Mouse (Mus musculus) midbrain, embryonic 14.5 days (tissue): ENCODE results near the gene Gm5129. TPM values are rescaled to one million over a fixed set of nuclear protein-coding genes. Genes with fewer than 3 reads are reported as not detected.
"Not testable (repeated sequence)": the region's sequence is repeated elsewhere in the genome, so short reads cannot be mapped to it uniquely, and the experiment has no call there.

Experiments used
- ATAC-seq: fragments of 200-750 bp; cut with Nextera tagmentation; 2 replicates; pipeline ENCODE4 v1.8.0; 2017; ENCODE audit warnings: moderate number of reproducible peaks, moderate library complexity; ENCODE audit not compliant: low FRiP score, low TSS enrichment
- DNase-seq: peaks from one replicate; pipeline ENCODE4 v3.0.0-alpha.2; 2015
- H3K27ac ChIP-seq: fragments of 300-500 bp; sonication (generic); replicated peaks from 2 replicates; pipeline ENCODE4 v1.5.1; 2014; ENCODE audit warnings: mild to moderate bottlenecking, low read depth, low read length, moderate library complexity
- H3K27me3 ChIP-seq: fragments of 300-500 bp; sonication (generic); 2 replicates; pipeline ENCODE4 v1.6.1; 2014; ENCODE audit warnings: low read length, control low read depth, mixed read lengths; ENCODE audit not compliant: control insufficient read depth, insufficient read depth
- H3K36me3 ChIP-seq: fragments of 300-500 bp; sonication (generic); 2 replicates; pipeline ENCODE4 v1.6.1; 2014; ENCODE audit warnings: low read length, control low read depth; ENCODE audit not compliant: control insufficient read depth, insufficient read depth
- H3K4me1 ChIP-seq: fragments of 300-500 bp; sonication (generic); 2 replicates; pipeline ENCODE4 v1.6.1; 2014; ENCODE audit warnings: mild to moderate bottlenecking, antibody characterized with exemption, low read length, control low read depth; ENCODE audit not compliant: control insufficient read depth, insufficient read depth
- H3K4me2 ChIP-seq: fragments of 300-500 bp; sonication (generic); 2 replicates; pipeline ENCODE4 v1.6.1; 2014; ENCODE audit warnings: mild to moderate bottlenecking, low read length, moderate library complexity
- H3K4me3 ChIP-seq: fragments of 300-500 bp; sonication (generic); replicated peaks from 2 replicates; pipeline ENCODE4 v1.5.1; 2014; ENCODE audit warnings: low read depth, low read length
- H3K9ac ChIP-seq: fragments of 300-500 bp; sonication (generic); replicated peaks from 2 replicates; pipeline ENCODE4 v1.6.1; 2014; ENCODE audit warnings: mild to moderate bottlenecking, low read length, moderate library complexity
- H3K9me3 ChIP-seq: fragments of 300-500 bp; sonication (generic); 2 replicates; pipeline ENCODE4 v1.6.1; 2016; ENCODE audit warnings: low read length, control low read depth, mixed read lengths; ENCODE audit not compliant: control insufficient read depth
- WGBS: fragments of 180-500 bp; shearing (Covaris S2); extraction: QIAGEN DNeasy Blood & Tissue Kit; methylation state at CpG from one replicate; pipeline ENCODE4 v1.1.7; 2014; 5-methylcytosine and 5-hydroxymethylcytosine counted together
- polyA plus RNA-seq: library from polyadenylated mRNA; unstranded; fragments of >200 nt; fragmentation: Nextera tagmentation; extraction: Ambion mirVana; gene quantifications from 2 replicates; pipeline ENCODE4 v1.2.1, GENCODE M21; 2014

Gene Gm5129
- polyA plus RNA-seq, 1 experiment from 2014 or later, result not detected

DNA sequence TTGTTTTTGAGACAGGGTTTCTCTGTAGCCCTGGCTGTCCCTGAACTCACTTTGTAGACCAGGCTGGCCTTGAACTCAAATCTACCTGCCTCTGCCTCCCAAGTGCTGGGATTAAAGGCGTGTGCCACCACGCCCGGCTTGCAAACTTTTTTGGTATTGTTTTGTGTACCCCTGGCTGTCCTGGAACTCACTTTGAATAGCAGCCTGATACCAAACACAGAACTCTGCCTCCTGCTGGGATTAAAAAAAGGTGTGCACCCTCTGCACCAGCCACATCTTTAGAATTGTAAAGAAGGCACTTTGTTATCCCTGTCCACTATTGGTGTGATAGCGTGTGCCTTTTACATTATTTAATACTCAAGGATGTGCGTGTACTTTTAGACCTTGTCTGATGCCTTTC is 1.7 kb upstream of the Gm5129 start:
- ATAC-seq, result no peak
- WGBS, result 93% methylated on average over 5 of the region's 5 CpGs

DNA sequence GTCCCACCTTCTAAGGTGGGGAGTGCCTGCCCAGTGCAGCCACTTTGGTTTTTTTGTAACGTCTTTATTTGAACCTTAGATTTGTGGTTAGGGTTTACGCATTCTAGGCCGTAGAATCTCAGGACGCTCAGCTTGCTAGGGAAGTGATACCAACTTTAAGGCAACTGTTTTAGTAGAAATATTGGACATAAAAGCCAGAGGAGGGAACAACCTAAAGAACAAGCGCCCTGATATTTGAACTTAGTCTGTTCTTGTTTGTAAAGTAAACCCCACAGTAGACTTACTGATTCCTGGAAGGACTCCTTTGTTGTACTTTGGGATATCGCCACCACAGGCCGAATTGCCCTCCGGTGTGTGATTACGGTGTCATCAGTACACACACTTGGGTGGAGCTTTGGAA is 1.2 kb upstream of the Gm5129 start:
- Histone ChIP-seq H3K36me3 (no peaks in the 10 kb centered on the region), H3K4me1 (peaks cover 21% of the 10 kb centered on the region), H3K9ac (peak overlapping the region; percentile 93), H3K4me3 (peak overlapping the region; percentile 96), H3K27me3 (no peaks in the 10 kb centered on the region), H3K4me2 (peak overlapping the region; percentile 85), H3K9me3 (no peaks in the 10 kb centered on the region), H3K27ac (no peak overlapping the region)
- no peak for ATAC-seq
- DNase-seq, result no peak
- WGBS, result 65% methylated on average over 9 of the region's 9 CpGs

More for the DNA sequence above, 1.7 kb upstream of the Gm5129 start:
- Histone ChIP-seq H3K4me3 (peak overlapping the region; percentile 96), H3K4me2 (peak overlapping the region; percentile 85), H3K4me1 (peaks cover 21% of the 10 kb centered on the region), H3K9me3 (no peaks in the 10 kb centered on the region), H3K27ac (no peak overlapping the region), H3K36me3 (no peaks in the 10 kb centered on the region), H3K9ac (no peak overlapping the region), H3K27me3 (no peaks in the 10 kb centered on the region)
- no peak for DNase-seq

DNA sequence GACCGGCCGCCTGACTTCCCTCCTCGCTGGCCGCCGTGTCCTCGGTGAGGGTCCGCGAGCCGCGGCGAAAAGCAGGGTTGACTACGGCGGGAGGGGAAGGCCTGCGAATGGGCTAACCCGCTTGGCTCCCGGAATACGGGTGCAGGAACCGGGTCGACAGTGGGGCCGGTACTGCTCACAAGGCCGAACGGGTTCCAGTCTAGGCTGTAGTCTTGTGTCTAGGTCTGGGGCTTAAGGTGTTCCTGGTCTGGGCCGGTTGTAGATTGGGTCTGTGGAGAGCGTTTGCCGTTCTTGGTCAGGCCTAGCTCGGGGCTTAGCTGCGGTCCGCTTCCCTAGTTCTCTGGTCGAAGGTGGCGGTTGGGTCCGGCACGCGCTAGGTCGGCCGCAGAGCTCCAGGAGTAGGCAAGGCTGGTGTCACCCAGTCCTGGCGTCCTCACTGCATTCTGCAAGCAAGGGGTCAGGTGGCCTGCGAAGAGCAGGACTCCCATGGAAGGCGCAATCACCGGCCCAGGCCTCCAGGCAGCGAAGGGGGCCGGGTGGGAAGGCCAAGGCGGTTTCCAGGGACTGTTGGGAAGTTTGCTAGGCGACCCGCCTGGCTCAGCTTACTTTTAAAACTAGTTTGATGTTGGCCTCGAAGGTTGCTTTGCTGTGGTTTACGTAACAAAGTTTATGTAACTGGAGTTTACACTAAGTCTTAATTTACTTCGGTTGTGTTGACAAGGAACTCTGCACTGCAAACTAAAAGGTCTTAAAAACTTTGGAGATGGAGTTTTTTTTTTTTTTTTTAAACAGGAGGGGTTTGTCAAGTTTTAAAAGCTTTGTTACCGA is 551 bp upstream of the Gm5129 start:
- DNase-seq, result peak; percentile 46

DNA sequence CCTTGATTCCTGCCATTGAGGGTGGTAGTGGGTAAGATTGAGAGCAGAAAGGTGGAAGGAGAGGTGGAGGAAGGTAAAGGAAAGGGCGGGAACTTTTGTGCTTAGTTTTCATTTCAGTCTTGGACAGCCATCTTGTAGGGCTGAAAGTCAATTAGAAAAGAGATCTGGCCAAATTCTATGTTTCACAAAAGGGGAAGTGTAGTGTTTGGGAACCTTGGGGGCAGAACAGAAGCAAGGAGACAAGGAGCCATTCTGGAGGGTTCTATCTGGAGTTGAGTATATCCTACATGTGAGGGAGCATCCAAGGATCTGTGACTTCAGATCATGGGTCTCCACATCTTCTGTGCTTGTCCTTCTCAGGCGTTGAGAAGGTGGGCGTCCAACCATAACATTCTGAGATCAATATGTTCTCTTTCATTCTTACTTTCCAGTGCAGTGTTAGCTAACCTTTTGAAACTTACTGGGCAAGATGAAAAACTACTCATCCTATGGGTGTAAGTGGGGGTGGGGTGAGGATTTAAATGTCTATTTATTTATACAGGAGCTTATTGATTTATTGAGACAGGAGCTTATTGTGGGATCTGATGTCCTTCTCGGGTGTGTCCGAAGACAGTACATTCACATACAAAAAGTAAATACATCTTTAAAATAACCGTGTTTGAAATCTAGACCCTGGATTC is 765 bp downstream of the Gm5129 start:
- H3K36me3 ChIP-seq, result no peaks in the 10 kb centered on the region
- DNase-seq, result no peak
- H3K4me1 ChIP-seq, result peaks cover 21% of the 10 kb centered on the region
- H3K27ac ChIP-seq, result peak overlapping the region; percentile 96
- peak overlapping the region; percentile 93 for H3K9ac ChIP-seq
- peak overlapping the region; percentile 96 for H3K4me3 ChIP-seq
- ATAC-seq, result no peak; the same call in 1 of the 2 replicates
- peak overlapping the region; percentile 85 for H3K4me2 ChIP-seq
- WGBS, result 50% methylated on average over 6 of the region's 6 CpGs
- H3K9me3 ChIP-seq, result no peaks in the 10 kb centered on the region
- no peaks in the 10 kb centered on the region for H3K27me3 ChIP-seq

More for the DNA sequence above, 551 bp upstream of the Gm5129 start:
- Histone ChIP-seq H3K9me3 (no peaks in the 10 kb centered on the region), H3K27me3 (no peaks in the 10 kb centered on the region), H3K4me2 (peak overlapping the region; percentile 85), H3K9ac (peak overlapping the region; percentile 93), H3K4me3 (peak overlapping the region; percentile 96), H3K36me3 (no peaks in the 10 kb centered on the region), H3K27ac (peak overlapping the region; percentile 96), H3K4me1 (peaks cover 21% of the 10 kb centered on the region)
- peak; percentile 72 for ATAC-seq
- 2% methylated on average over 48 of the region's 48 CpGs for WGBS

DNA sequence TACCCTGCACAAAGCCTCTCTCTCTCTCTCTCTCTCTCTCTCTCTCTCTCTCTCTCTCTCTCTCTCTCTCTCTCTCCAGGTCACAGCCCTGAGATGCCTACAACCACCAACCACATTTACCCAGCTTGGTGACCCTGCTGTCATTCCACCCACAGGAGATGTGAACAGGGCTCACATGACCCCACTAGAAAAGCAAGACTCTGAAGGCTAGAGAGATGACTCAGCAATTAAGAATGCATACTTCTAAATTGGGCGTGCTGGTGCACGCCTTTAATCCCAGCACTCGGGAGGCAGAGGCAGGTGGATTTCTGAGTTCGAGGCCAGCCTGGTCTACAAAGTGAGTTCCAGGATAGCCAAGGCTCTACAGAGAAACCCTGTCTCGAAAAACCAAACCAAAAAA is 9.7 kb downstream of the Gm5129 start:
- not testable (repeated sequence) for H3K9ac ChIP-seq, ATAC-seq, H3K27me3 ChIP-seq, DNase-seq, H3K4me2 ChIP-seq, H3K27ac ChIP-seq, H3K36me3 ChIP-seq, H3K4me3 ChIP-seq, H3K9me3 ChIP-seq, H3K4me1 ChIP-seq
- WGBS, result 86% methylated on average over 5 of the region's 5 CpGs

DNA sequence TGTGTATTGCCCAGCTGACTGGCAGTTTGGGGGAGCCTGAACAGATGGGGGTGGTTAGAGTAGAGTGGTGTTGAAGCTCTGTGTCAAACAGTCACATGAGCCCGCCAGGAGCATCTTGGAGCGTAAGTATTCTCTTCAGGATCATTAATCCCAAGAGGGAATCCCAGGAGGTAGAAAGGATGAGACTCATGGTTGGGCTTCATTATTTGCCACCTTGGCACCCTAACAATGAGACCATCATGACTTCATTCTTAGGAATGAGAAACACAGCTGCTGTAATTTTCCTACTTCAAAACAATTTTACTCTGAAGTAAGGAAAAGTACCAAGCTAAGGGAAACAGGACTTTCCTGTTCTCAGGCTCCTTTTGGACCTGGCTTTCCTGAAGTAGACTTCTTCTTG is 10.4 kb downstream of the Gm5129 start:
- Histone ChIP-seq H3K9ac (no peak overlapping the region), H3K4me1 (no peaks in the 10 kb centered on the region), H3K27ac (no peak overlapping the region), H3K27me3 (no peaks in the 10 kb centered on the region), H3K4me2 (no peak overlapping the region), H3K36me3 (no peaks in the 10 kb centered on the region), H3K9me3 (no peaks in the 10 kb centered on the region), H3K4me3 (no peak overlapping the region)
- no peak for ATAC-seq
- DNase-seq, result no peak
- 86% methylated on average over 2 of the region's 2 CpGs for WGBS

- 14% methylated on average over 1 of the region's 1 CpGs for WGBS
- Histone ChIP-seq H3K27me3 (no peaks in the 10 kb centered on the region), H3K36me3 (no peaks in the 10 kb centered on the region), H3K27ac (no peak overlapping the region), H3K4me2 (no peak overlapping the region), H3K9me3 (no peaks in the 10 kb centered on the region), H3K9ac (no peak overlapping the region), H3K4me1 (no peaks in the 10 kb centered on the region), H3K4me3 (no peak overlapping the region)
- DNase-seq (no peak), ATAC-seq (no peak)
These were observed 14.6 kb downstream of the Gm5129 start for GRCm38 (mm10) chr5:29721159-29721558.

DNA sequence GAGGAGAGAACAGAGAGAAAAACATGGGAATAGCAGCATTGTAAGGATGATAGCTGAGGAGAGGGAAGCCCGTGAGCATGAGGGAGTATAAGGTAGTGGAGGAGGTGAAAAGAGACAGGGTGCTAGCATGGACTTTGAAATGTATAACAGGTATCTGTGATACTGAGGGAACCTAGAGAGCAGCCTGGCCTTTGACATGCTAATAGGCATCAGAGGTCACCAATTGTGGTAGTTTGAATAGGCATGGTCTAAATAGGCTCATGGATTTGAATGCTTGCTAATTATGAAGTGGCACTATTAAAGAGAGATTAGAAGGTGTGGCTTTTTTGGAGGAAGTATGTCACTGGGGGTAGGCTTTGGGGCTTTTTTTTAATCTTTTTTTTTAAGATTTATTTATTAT is 22.8 kb downstream of the Gm5129 start:
- no peaks in the 10 kb centered on the region for H3K4me1 ChIP-seq
- no peak overlapping the region for H3K9ac ChIP-seq
- H3K36me3 ChIP-seq, result no peaks in the 10 kb centered on the region
- no peak for ATAC-seq
- no peaks in the 10 kb centered on the region for H3K27me3 ChIP-seq
- DNase-seq, result no peak
- H3K4me2 ChIP-seq, result no peak overlapping the region
- H3K27ac ChIP-seq, result no peak overlapping the region
- H3K9me3 ChIP-seq, result no peaks in the 10 kb centered on the region
- 74% methylated on average over 1 of the region's 1 CpGs for whole genome bisulfite sequencing
- no peak overlapping the region for H3K4me3 ChIP-seq

- DNase-seq (no peak), ATAC-seq (no peak)
- Histone ChIP-seq H3K4me2 (no peak overlapping the region), H3K27ac (no peak overlapping the region), H3K36me3 (no peaks in the 10 kb centered on the region), H3K9me3 (no peaks in the 10 kb centered on the region), H3K4me1 (no peaks in the 10 kb centered on the region), H3K27me3 (no peaks in the 10 kb centered on the region), H3K4me3 (no peak overlapping the region), H3K9ac (no peak overlapping the region)
These were observed 24.1 kb downstream of the Gm5129 start for GRCm38 (mm10) chr5:29711631-29712030.
